Mouse (Mus musculus): ENCODE measurements around the gene Gpat3.
A peak's percentile ranks its signal among the peaks of the same experiment; 100 is the strongest.

Gene Gpat3

GRCm38 (mm10) chr5:100861140-100861539 is 15.6 kb downstream of the Gpat3 start:
- no peak for DNase-seq

DNA sequence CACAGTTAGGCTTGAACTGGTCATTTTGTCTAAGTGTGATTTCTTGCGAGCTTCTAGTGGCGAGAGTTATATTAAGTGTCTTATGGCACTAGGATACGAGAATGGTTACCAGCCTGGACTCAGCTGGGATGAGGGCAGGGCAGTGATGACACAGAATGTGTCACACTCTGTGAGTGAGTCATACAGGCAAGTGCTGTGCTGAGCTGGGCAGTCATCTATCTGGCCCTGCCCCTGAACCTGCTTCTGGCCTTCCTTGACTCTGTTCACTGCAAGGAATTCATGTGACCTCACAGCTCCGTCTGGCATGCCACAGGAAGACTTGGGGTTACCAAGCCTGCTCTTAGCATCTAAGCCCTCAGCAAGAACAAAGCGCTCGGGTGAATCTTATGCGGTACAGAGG is 16.3 kb downstream of the Gpat3 start:
- no peak for DNase-seq

GRCm38 (mm10) chr5:100863091-100863490 is 17.6 kb downstream of the Gpat3 start:
- DNase-seq, result no peak

DNA sequence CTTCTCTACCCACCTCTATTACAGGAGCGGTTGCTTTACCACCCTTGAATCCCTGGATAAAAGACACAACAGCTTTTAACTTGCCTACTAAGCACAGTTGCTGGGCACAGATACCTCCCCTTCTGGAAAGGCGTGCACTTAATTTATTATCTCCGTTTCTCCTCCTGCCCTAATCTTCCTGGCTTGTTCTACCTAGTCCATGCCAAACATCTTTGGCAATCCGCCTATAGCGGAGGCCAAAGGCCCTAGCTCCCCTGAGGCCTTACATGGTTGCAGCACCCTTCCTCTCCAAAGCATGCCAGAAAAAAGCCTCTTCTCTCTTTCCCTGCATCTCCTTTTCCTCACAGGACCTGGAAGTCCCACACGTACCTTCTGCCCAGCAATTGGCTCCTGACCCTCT is 18.9 kb downstream of the Gpat3 start:
- peak; percentile 95 for DNase-seq

DNA sequence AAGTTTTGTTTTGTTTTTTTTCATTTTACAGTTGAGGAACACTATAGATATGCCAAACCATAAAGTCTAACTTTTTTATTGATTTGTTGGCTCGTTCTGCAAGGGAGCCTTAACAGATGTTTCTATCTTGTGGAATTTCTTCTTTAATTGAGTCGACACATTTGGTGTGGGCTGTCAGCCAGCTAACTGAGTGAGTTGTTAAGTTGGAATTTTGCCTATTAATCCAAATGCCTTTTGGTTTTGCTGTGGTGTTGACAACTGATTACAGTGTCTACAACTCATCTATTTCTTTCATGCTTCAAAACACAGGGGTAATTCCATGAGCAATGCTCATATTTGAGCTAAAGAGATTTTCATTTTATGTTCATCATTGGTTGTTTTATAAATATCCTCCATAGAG is 20.7 kb downstream of the Gpat3 start:
- peak; percentile 67 for DNase-seq

- peak; percentile 68 for DNase-seq
Observed at GRCm38 (mm10) chr5:100869197-100869895, 23.8 kb downstream of the Gpat3 start.

DNA sequence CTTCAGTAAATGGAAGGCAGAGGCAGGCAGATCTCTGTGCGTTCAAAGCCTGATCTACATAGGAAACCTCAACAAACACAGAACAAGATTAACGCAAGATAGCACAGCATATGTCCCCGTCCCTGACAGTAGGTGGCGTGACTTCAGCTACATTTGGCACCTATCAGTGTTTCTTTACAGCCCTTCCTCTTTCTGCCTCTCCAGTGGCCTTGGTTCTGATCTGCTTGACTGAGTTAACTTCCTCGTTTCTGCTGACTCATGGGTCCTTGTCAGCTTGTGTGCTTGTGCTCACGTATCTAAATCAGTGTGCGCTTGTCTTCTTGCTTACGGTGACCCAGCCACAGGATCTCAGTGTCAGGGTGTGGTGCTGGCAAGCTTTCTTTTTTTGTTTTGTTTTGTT is 26.5 kb downstream of the Gpat3 start:
- DNase-seq, result peak; percentile 82

DNA sequence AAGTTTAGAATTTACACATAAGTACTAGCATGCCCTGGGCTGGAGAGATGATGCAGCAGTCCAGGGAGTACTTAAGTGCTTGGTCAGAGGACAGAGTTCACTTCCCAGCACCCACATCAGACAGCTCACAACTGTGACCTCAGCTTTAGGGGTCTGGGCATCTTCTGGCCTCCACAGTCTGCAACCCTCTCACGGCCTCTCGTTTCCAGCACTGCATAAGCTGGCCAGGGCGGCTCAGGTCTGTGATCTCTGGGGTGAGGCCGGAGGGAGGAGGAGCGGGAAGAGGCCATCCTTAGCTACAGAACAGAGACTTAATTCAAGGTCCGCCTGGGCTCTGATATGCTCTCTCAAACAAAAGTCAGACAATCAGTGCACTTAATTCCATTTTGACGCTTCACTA is 29.2 kb downstream of the Gpat3 start:
- peak; percentile 79 for DNase-seq

- DNase-seq, result peak; percentile 65
Observed at GRCm38 (mm10) chr5:100875180-100875579, 29.7 kb downstream of the Gpat3 start.

DNA sequence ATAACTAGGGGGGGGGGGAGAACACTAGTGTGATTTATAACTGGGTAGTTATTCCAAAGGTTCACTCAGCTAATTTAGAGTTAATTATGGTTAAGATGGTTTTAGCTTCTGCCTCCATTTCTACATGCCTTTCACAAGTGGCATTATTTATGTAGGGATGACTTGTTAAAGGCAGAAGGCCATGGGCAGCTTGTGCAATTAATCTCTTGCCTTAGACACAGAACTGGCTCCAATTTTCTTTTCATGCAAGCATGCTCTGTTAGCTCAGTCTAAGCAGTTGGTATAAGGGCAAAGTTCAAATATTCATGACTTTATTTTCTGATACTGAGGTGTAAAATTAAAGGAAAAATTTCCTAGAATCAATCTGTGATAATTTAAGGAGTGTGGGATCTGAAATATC is 31.5 kb downstream of the Gpat3 start:
- DNase-seq, result no peak

- DNase-seq, result no peak
Observed at GRCm38 (mm10) chr5:100885216-100885615, 39.7 kb downstream of the Gpat3 start.

- DNase-seq, result no peak
Observed at GRCm38 (mm10) chr5:100886331-100886988, 40.9 kb downstream of the Gpat3 start.

DNA sequence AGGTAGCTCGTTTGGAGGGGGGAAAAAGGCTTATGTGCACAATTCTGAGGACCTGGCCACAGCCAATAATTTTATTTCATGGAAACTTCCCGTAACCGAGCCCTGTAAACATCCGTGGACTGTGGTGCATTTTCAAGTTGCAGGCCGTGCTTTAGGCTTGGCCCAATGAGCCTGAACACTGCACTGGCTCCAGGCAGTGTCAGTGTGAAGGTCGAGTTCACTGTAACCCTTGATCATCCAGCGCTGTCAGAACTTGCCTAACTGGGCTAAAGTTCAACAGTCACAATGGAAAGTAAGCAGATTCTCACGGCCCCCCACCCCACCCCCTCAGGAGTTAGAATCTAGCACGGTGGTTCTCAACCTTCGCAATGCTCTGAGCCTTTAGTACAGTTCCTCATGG is 50.7 kb downstream of the Gpat3 start:
- no peak for DNase-seq

DNA sequence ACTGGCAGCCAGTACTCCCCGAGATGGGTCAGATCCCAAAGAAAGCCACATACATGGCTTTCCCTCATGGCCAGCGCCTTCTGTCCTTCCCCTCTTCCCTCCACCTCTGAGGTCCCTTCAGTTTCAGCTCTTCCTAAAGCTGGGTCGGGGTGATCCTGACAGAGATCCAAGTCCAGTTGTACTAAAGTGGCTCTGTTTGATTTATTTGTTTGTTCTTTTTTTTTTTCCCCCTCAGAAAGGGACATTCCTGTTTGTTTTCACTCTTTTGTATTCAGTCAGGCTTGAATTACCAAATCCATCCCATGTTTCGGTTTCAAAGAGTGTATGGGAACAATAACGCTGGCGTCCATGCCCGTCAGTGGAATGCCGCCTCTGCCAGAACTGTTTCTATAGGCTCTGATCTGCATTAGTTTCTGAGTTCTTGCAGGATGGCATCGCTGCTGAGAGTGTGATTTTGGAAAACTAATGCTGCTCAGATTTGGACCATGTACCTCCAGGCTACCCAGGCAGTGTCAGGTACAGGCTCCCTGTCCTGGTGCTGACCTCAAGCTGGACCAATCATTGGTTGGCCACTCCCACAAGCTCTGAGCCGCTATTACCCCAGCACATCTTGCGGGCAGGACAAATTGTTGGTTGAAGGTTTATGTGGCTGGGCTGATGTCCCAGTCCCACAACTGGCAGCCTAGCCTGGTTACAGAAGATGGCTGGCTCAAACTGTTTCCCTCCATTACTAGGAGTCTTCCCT is 54.4 kb downstream of the Gpat3 start:
- DNase-seq, result no peak

DNA sequence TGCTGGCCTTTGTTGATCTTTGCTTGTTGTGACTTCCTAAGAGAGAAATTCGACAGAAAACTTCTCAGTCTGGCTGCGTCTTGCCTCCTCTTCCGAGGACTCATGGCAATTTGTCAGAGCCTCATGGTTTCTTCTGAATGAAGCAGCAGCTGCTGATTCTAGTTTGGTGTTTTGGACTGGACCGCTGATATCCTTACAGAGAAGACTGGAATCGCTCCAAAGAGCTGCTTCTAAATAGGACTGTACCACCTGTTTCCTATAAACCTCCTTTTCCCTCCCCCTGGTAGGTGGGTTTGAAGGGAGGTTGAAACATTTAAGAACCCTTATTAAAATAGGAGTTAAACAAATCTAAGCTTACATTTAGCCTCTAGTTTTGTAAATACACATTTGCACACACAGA is 55.5 kb downstream of the Gpat3 start:
- DNase-seq, result no peak

DNA sequence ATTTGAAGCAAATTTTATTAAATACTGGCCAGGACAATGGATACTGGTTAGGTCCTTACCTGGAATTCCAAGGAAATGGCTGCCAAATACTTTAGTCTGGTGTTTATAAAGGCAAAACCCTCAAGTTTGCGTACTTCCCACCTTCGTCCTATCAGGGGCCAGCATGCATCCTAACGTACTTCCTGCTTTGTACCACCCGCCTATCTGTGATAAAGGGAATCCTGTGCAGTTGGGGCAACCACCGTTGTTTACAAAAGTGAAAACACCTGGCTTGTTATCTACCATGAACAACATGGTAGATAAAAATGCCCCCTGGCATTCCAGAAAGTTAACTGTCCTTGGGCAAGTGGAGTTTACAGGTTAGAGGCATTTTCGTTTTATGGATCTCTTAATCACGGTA is 63.0 kb downstream of the Gpat3 start:
- no peak for DNase-seq

DNA sequence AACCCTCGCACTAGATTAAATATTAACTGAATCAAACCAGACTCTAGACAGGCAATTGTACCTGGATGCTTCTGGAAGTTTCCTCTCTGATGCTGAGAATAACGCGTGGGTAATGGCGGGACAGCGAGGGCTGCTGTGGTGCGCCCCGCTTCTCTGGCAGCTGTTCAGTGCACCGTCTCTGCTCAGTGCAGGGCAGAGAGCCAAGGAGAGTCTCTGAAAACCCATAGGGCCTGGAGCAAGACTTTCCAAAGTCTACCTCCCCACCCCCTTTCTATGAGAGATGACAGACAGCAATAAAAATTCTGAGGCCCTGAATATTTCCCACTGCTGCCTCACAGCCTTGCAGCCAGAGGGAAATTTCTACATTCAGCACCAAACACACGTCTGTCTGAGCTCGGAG is 63.4 kb downstream of the Gpat3 start:
- DNase-seq, result no peak

DNA sequence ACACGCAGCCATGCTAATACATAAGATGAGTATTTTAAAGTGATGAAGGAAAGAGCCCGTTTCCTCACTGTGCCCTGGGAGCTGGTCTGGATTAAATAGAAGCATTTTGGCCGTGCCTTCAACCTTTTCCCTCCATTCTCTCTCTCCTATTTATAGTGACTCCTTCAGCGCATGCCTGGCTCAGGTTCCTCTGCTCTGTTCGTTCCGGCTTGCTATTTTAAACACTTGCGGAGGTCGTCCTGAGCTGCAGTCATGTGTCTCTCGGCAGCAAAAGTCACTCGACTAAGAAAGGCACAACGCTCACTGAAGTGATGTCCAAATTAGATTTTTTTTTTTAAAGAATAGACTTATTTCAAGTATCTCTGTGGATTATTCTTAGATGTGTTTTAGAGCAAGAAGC is 64.2 kb downstream of the Gpat3 start:
- peak; percentile 95 for DNase-seq

- no peak for DNase-seq
Observed at GRCm38 (mm10) chr5:100911502-100912097, 66.1 kb downstream of the Gpat3 start.

DNA sequence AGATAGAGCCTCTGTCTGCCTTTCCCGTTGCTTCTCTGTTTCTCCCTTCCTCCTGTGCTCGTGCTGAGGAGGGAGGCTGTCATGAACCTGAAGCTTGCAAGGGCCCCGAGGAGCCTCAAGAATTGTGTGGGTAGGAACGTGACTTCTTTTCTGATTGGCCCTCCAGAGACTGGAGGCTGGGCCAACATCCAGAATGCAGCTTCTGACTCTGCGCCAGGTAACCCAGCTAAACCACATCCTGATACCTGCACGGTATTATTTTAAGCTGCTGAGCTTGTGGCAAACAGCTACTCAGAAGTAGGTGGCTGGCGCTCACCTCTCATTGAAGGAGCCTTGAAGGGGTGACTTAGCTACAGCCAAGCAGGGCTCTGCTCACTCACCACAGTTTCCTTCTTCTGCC is 66.9 kb downstream of the Gpat3 start:
- DNase-seq, result no peak

DNA sequence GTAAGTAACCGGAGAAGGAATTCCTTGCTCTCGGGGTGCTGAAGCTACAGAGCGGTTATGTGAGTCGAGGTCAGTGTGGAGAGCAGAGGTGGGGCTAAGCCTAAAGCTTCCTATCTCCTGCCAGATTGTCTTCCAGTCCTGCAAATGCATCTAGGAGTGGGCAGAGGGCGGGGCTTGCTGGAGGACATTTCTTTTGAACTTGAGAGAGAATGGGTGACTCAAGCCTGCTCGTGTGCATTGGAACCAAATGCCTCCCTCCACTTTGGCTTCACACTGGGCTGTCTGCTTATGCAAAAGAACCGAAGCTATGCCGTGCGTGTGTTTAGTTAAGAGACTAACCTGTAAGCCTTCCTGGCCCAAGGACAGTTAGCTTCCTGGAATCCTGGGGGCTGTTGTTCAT is 67.8 kb downstream of the Gpat3 start:
- no peak for DNase-seq

DNA sequence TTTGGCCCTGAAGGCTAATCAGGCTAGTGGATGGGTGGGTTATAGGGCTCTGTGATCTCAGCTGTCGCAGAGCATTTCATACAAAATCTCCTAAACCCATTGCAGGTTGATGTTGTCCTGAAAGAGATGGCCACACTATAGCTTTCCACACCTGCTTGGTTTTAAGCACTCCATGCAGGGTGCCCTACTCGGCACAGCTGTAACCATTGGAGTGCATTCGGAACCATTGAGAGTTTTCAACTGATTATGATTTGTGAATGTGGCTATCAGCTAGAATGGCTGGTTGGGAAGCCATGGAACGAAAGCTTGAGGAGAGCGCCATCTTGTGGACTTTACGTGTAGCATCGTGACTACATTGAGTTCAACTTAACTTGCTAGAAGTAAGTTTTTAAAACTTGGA is 69.5 kb downstream of the Gpat3 start:
- no peak for DNase-seq

DNA sequence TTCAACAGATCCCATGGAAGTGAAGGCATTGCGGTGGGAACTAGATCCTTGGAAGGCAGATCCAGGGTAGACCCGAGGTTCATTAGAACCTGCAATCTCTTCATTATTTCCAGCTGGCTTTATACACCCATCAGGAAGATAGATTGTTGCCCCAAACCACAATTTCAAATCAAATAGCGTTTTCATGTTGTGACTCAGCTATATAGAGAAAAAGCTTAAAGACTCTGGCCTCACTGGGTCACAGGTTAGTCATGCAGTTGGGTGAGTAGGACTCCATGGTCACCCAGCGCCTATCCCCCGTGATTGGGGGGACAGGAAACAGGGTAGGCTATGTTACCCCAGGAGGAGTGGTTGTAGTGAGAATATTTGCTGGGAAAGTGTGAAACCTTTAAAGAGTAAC is 69.9 kb downstream of the Gpat3 start:
- no peak for DNase-seq

- DNase-seq, result no peak
Observed at GRCm38 (mm10) chr5:100916416-100916815, 70.9 kb downstream of the Gpat3 start.
